Mouse (Mus musculus) gastrocnemius, adult 18-20 months (tissue): ENCODE measurements around the gene Klhl7. TPM values are rescaled to one million over a fixed set of nuclear protein-coding genes. Genes with fewer than 3 reads are reported as not detected.
A peak's percentile ranks its signal among the peaks of the same experiment; 100 is the strongest.

Experiments used
- DNase-seq: peaks from one replicate; pipeline ENCODE4 v3.0.0; 2021; ENCODE audit warnings: low spot score
- long read RNA-seq, 2 experiments: library from polyadenylated mRNA; stranded (forward); transcript quantifications; one replicate each; pipeline ENCODE4 v2.0.0; 2021
- total RNA-seq, 2 experiments: library from RNA; stranded (reverse); gene quantifications; 2 replicates each; pipeline ENCODE4 v1.2.3; 2021

Gene Klhl7
- total RNA-seq = 10 to 100 TPM; 35.8 to 37.1 TPM
- long read RNA-seq, experiment 1, transcript Klhl7-201 (11 exons, 2,966 nt) = major isoform, 63 of 69 reads
- long read RNA-seq, experiment 1, partial matches to known transcripts = 2 of 69 reads
- long read RNA-seq, experiment 1, other reads (novel, unspliced or antisense) = 4 of 69 reads
- long read RNA-seq, experiment 2, transcript Klhl7-201 (11 exons, 2,966 nt) = major isoform, 37 of 48 reads
- long read RNA-seq, experiment 2, partial matches to known transcripts = 5 of 48 reads
- long read RNA-seq, experiment 2, other reads (novel, unspliced or antisense) = 6 of 48 reads

DNA sequence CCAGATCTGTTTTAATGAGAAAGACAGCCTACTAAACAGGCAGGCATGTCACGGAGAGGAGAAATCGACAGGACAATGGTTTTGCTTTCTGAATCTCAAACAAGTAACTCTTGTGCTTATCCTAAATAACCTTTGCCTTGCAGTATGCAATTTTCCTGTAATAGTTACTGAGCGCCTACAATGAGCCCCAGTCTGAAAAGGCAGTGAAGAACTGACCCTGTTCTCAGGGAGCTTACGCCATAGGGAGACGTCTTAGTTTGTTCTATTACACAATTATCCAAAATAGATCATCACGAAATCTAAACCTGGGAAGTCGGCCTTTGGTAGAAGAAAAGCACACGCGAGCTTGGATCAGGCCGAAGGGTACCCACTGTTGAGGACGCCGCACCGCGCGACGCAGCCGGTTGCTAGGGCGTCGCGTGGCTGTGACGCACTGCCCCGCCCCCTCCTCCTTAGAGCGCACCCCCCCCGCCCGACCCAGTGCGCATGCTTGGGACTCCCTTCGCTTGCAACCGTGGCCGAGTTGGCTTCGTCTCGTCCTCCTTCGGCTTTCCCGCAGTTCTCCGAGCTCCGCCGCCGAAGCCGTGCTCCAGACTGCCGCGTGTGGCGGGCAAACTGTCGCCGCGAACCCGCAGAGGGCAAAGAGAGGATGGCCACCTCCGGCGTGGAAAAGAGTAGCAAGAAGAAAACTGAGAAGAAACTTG is at the start of gene Klhl7:
TSS of gene Klhl7 (plus strand) at position 500 of the 704 bp plus-strand sequence.
- peak; percentile 87 for DNase-seq

GRCm38 (mm10) chr5:24051755-24052675 is 48.4 kb upstream of the Klhl7 start:
- DNase-seq = no peak

- DNase-seq = no peak
These were observed 46.9 kb upstream of the Klhl7 start for GRCm38 (mm10) chr5:24053245-24054190.

- no peak for DNase-seq
These were observed 46.0 kb upstream of the Klhl7 start for GRCm38 (mm10) chr5:24054382-24054781.

GRCm38 (mm10) chr5:24056865-24057264 is 43.5 kb upstream of the Klhl7 start:
- no peak for DNase-seq

DNA sequence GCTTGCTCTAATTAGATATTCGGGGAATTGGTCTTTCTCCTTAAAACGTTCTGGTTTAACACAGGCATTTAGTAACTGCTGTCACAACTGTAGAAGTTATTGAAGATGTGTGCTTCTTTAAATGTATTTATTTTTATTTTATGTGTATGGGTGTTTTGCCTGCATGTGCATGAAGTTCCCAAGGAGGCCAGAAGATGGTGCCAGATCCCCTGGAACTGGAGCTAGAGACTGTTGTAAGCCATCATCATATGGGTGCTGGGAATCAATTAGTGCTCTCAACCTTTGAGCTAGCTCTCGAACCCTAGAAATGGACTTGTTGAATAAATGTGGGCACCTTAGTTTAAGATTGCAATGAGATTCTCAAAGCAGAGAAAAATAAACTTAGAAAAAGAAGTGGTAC is 42.8 kb upstream of the Klhl7 start:
- DNase-seq = no peak

DNA sequence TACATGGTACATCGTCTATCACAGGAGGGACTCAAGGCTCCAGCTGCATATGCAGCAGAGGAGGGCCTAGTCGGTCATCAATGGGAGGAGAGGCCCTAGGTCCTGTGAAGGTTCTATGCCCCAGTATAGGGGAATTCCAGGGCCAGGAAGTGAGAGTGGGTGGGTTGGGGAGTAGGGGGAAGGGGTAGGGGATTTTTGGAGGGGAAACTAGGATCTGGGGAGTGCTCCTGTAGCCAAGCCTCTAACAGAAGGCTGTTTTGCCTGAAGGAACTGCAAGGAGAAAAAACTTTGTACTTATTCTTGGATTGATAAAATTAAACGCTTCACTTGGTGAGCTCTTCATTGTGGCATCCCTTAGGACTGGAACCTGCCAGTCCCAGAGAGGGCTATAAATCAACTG is 39.5 kb upstream of the Klhl7 start:
- DNase-seq = no peak

DNA sequence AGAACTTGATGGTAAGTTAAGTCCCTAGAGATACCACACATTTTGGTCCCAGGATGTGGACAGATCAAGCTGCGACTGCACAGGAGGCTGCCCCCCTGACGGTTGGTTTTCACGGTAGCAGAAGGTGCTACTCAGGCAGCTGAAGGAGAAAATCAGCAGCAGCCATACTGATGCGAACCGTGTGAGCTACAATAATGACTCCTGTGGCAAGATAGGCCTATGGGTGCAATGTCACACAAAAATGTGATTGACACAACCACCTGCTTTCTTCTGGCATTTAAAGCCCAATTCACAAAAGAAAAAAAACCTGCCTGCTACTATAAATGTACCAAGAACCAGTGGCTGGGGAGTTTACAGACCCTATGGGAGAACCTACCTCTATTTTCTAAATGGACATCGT is 37.4 kb upstream of the Klhl7 start:
- DNase-seq = no peak

DNA sequence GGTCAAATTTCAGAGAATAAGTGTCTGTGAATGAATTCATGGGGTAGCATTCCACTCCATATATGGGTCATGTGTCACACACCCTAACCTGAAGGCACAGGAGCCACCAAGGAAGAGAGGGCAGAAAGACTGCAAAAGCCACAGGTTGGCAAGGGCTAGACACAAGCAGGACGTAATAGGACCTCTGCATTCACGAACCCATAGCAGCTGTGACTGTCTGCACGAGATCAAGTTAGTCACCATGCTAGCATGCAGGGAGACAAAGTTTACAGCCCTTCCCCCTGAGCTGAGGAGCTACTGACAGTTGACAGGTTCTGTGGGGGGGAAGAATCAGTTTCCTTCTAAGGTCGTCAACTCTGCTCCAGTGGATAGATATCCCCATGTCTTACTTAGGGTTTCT is 36.9 kb upstream of the Klhl7 start:
- DNase-seq = no peak

- DNase-seq = no peak
These were observed 31.4 kb upstream of the Klhl7 start for GRCm38 (mm10) chr5:24068955-24069354.

GRCm38 (mm10) chr5:24072031-24072430 is 28.4 kb upstream of the Klhl7 start:
- DNase-seq = no peak

DNA sequence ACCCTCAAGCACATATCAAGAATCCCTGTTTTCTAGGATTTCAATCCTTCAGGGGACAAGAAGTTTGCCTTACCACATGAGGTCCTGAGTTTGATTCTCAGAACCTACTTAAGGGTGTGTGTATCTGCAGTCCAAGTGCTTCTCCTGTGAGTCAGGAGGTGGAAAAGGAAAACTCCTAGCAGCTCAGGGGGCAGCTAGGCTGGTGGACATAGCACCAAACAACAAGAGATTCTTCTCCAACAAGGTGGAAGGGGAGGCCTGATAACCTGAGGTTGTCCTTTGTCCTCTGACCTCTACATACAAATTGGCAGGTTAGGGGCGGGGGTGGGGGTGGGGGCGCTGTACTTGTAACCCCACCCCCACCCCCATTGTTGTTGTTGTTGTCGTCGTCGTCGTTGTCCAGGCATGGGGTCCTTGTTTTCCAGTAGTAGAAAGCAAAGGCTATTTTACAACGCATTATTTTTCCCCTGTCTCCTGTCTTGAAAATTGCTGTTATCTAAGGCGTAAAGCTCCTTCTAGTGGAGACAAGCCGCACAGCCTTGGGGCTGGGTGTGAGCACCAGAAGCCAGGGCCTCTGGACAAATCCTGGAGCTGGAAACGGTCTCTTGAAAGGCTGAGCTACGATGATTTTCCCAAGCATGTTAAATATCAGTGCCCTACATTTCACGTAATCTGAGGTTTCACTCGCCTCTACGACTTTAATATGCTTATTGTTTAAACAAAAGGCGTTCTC is 23.3 kb upstream of the Klhl7 start:
- DNase-seq = peak; percentile 68

- no peak for DNase-seq
These were observed 22.6 kb upstream of the Klhl7 start for GRCm38 (mm10) chr5:24077739-24078306.

DNA sequence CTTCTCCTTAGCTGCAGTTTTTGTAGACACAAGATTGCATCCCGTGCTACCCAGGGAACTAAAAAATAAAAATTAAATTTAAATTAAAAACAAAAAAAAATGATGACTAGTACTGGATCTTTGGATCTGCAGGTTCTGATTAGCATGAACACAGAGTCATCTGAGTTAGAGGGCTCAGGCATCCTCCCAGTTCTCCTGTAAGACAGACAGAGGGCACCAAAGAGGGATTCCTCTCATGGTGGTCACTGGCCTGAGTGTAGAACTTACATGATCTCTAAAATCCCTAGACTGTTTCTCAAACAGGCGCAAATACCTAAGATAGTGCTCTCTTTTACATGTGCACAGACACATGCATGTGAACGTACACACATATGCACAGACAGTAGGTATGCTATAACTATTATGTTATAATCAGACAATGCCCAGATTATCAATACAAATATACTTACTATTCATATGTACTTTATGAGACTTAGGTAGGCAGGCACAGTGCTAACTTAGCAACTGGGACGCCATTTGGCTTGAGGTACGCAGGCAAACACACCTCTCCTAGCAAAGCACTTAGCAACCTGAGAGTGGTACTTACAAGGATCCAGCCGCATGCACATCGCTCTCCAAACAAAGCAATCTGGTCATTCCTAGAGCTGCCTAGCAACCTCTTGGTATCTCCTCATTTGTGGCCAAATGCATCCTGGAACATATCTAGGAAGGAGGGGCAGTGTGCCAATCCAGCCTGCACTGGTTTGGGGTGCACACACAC is 21.8 kb upstream of the Klhl7 start:
- DNase-seq = no peak

- no peak for DNase-seq
These were observed 19.6 kb upstream of the Klhl7 start for GRCm38 (mm10) chr5:24080826-24081225.

GRCm38 (mm10) chr5:24084835-24085234 is 15.6 kb upstream of the Klhl7 start:
- no peak for DNase-seq

DNA sequence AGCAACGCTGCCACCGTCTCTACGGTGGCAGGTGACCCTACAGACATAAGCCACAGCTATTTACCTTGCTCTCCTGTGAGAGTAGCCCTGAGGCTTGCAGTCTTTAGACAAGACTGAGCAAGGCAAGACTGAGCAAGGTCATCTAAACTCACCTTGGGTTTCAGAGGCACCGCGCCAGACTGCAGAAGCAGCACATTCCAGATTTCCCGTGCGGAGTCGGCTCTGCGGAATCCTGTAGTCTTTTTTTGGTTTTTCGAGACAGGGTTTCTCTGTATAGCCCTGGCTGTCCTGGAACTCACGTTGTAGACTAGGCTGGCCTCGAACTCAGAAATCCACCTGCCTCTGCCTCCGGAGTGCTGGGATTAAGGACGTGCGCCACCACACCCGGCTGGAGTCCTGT is 14.2 kb upstream of the Klhl7 start:
- DNase-seq = no peak

DNA sequence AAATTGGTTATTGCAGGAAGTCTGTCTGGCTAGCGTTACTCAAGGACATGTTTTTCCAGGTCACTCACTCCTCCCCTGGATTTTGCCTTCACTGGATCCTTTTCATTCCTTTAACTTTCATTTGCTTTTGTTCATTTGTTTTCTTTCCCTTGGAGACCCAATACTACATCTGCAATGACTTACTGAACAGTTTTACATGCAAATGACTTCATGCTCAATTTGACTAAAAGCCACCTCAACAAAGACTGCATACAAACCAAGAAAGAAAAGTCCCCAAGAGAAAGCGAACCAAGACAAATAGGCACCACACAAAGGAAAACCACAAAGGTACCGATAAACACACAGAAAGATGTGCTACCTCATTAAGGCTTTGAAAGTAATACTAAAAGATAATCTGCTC is 13.5 kb upstream of the Klhl7 start:
- no peak for DNase-seq

DNA sequence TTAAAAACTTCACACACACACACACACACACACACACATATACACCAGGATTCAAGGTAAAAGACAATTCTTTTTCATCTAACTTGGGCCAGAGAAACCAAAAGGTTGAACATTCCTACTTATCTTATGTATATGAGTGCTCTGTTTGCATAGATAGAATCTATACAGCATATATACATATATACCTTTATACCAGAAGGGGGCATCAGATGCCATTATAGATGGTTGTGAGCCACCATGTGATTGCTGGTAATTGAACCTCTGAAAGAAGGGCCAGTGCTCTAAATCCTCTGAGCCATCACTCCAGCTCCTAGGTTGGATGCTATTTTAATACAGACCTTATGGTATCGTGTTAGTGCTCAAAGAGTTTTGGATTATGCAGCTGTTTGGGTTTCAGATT is 12.0 kb upstream of the Klhl7 start:
- DNase-seq = no peak
